In the genomic region with DNA sequence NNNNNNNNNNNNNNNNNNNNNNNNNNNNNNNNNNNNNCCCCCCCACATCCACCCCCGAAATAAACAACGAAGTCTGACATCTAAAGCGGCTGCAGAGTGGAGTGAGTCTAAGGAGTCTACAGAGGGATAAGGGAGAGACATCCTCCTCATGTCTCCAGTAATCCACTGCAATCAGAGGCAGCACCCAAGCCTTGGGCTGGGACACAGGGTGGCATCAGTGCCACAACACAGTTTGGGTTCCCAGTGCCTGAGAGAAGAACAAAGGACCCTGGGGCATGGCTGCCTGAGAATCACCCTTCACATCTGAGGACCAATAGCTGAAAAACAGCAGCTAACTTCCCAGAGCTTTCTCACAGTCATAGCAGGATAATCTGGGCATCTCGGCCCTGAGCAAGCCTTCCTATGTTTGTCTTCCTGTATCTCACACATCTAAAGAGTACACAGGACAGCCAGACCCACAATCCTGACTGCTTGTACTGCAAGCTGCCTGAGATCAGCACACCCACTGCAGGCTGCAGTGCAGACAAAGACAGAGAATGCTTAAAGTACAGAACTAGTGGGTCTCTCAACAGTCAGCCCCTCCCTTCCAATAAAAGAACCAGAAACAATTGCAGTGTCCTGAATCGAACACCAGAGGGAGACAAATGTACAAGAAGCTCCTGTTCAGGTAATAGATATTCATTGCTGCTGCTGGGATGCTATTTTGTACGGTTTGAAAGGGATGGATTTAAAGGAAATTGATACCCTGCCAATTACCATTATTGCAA, we compare ENCODE assay signal across 8 mouse cellular contexts. TPM values are rescaled to one million over a fixed set of nuclear protein-coding genes. Genes with fewer than 3 reads are reported as not detected.
DNase-seq lines count a peak whose midpoint lies in the region; ATAC-seq and TF ChIP-seq lines count a peak whose summit lies in the region.

No protein-coding gene starts in this region.

- DNase-seq in ovary, postnatal 14 days (ENCODE audit: low spot score): peak; percentile 24
- no peak for DNase-seq in ovary, postnatal 10 days (ENCODE audit: low spot score)
- DNase-seq in WW6 (ENCODE audit: low read depth, low spot score): peak; percentile 22
- peak; percentile 82 for DNase-seq in embryonic facial prominence, embryonic 11.5 days (ENCODE audit: low spot score)
- DNase-seq in kidney, postnatal 0 days (ENCODE audit: low spot score): peak; percentile 75
- no peak for DNase-seq in testis, postnatal 14 days (ENCODE audit: low spot score)
- no peak for DNase-seq in adrenal gland, postnatal 25 days

- TF ChIP-seq CTCF in kidney, postnatal 0 days (IDR thresholded peaks at IDR 0.05; ENCODE audit: low read depth): peak; percentile 91

- no peak overlapping the region for H3K4me3 ChIP-seq in embryonic facial prominence, embryonic 11.5 days (ENCODE audit: low read depth, low read length)
- no peak overlapping the region for H3K4me3 ChIP-seq in kidney, postnatal 0 days (replicated peaks; ENCODE audit: low read depth, low read length)
- H3K4me3 ChIP-seq in midbrain, embryonic 13.5 days (replicated peaks): no peak overlapping the region

- WGBS in embryonic facial prominence, embryonic 11.5 days: 59% methylated on average over 6 of the region's 6 CpGs
- 55% methylated on average over 6 of the region's 6 CpGs for WGBS in kidney, postnatal 0 days
- 64% methylated on average over 6 of the region's 6 CpGs for WGBS in midbrain, embryonic 13.5 days

- H3K9me3 ChIP-seq in embryonic facial prominence, embryonic 11.5 days (replicated peaks; ENCODE audit: control insufficient read depth, low read length): no peaks in the 10 kb centered on the region
- no peaks in the 10 kb centered on the region for H3K9me3 ChIP-seq in kidney, postnatal 0 days (replicated peaks; ENCODE audit: low read length)
- no peaks in the 10 kb centered on the region for H3K9me3 ChIP-seq in midbrain, embryonic 13.5 days

- H3K4me2 ChIP-seq in embryonic facial prominence, embryonic 11.5 days (ENCODE audit: low read depth, low read length): no peak overlapping the region
- no peak overlapping the region for H3K4me2 ChIP-seq in kidney, postnatal 0 days (ENCODE audit: low read length)
- no peak overlapping the region for H3K4me2 ChIP-seq in midbrain, embryonic 13.5 days (replicated peaks)

- H3K27ac ChIP-seq in embryonic facial prominence, embryonic 11.5 days (replicated peaks; ENCODE audit: low read depth, low read length): no peak overlapping the region
- no peak overlapping the region for H3K27ac ChIP-seq in kidney, postnatal 0 days
- H3K27ac ChIP-seq in midbrain, embryonic 13.5 days: no peak overlapping the region

- no peak overlapping the region for H3K9ac ChIP-seq in embryonic facial prominence, embryonic 11.5 days (replicated peaks; ENCODE audit: low read length)
- no peak overlapping the region for H3K9ac ChIP-seq in kidney, postnatal 0 days (ENCODE audit: low read depth, low read length)
- 0 out of 2 replicates have a peak overlapping the region, but pooled peaks have one; percentile 39 for H3K9ac ChIP-seq in midbrain, embryonic 13.5 days (replicated peaks)

- peak; percentile 72; the same call in 1 of the 2 replicates for ATAC-seq in embryonic facial prominence, embryonic 11.5 days (replicated peaks; ENCODE audit: insufficient number of reproducible peaks, low FRiP score, low TSS enrichment, low read depth)
- no peak; the same call in 1 of the 2 replicates for ATAC-seq in kidney, postnatal 0 days (replicated peaks; ENCODE audit: low FRiP score, low read depth)
- ATAC-seq in midbrain, embryonic 13.5 days: peak; percentile 83

- H3K27me3 ChIP-seq in embryonic facial prominence, embryonic 11.5 days (ENCODE audit: control insufficient read depth, insufficient read depth, low read length): no peaks in the 10 kb centered on the region
- H3K27me3 ChIP-seq in kidney, postnatal 0 days (ENCODE audit: insufficient read depth, low read length): no peaks in the 10 kb centered on the region
- H3K27me3 ChIP-seq in midbrain, embryonic 13.5 days: no peaks in the 10 kb centered on the region

- no peaks in the 10 kb centered on the region for H3K4me1 ChIP-seq in embryonic facial prominence, embryonic 11.5 days (ENCODE audit: control insufficient read depth, insufficient read depth, low read length)
- no peaks in the 10 kb centered on the region for H3K4me1 ChIP-seq in kidney, postnatal 0 days (replicated peaks; ENCODE audit: insufficient read depth, low read length)
- H3K4me1 ChIP-seq in midbrain, embryonic 13.5 days (replicated peaks): no peaks in the 10 kb centered on the region

- no peaks in the 10 kb centered on the region for H3K36me3 ChIP-seq in embryonic facial prominence, embryonic 11.5 days (replicated peaks; ENCODE audit: control insufficient read depth, insufficient read depth, low read depth, low read length)
- no peaks in the 10 kb centered on the region for H3K36me3 ChIP-seq in kidney, postnatal 0 days (ENCODE audit: insufficient read depth, low read length)
- H3K36me3 ChIP-seq in midbrain, embryonic 13.5 days: no peaks in the 10 kb centered on the region

RNA-seq across cellular contexts. Expression of a gene that starts 54.0 kb away (rescaled TPM):
- polyA plus RNA-seq in embryonic facial prominence, embryonic 11.5 days (2014; fragmentation: Nextera tagmentation; extraction: Ambion mirVana): 10.0 and 11.0 TPM in 2 replicates
- 77.2 and 79.9 TPM in 2 replicates for polyA plus RNA-seq in kidney, postnatal 0 days (2015; fragmentation: Nextera tagmentation; extraction: Ambion mirVana)
- polyA plus RNA-seq in midbrain, embryonic 13.5 days (2015; fragmentation: Nextera tagmentation; extraction: Ambion mirVana): 9.6 and 14.1 TPM in 2 replicates
- 36.0 and 38.7 TPM in 2 replicates for total RNA-seq in adrenal gland, postnatal 25 days (2021)

Comparison
In these comparisons a context has a peak if more than half of its experiments do, and no peak if none do; other contexts are left out.
1. DNase-seq: peak in ovary, postnatal 14 days (single experiment), WW6 (single experiment), embryonic facial prominence, embryonic 11.5 days (single experiment) and kidney, postnatal 0 days (single experiment); none in ovary, postnatal 10 days (single experiment), testis, postnatal 14 days (single experiment) and adrenal gland, postnatal 25 days (single experiment).